Mouse (Mus musculus): ENCODE measurements at regions not wholly inside any gene's neighbourhood (a gene's known extent, or its start where the extent isn't known, plus 50 kb on each side); places are given as distances from the start of the nearest gene placed in this dataset.

DNA sequence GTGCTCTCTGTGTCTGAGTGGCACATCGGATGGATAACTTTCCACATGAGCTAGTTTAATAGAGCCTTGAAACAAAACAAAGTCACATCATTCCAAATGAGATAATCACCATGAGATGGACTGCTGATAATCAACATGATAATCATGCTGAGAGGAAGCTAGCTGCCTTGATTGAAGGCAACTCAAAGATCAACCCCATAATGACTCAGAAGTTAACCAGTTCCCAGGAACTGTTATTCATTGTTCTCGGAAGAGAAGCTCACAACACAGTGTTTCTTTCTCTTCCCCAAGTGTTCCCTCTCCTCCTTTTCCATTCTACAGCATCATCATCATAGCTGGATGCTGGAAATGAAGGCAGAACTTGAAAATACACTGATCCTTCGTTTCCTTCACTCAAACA, 674.9 kb upstream of the Adgra3 start:
- Histone ChIP-seq H3K9me3 (no peaks in the 10 kb centered on the region), H3K9ac (no peak overlapping the region), H3K27me3 (no peaks in the 10 kb centered on the region), H3K36me3 (no peaks in the 10 kb centered on the region), H3K4me3 (no peak overlapping the region), H3K4me2 (no peak overlapping the region), H3K4me1 (replicated peaks) (no peaks in the 10 kb centered on the region), H3K27ac (replicated peaks) (no peak overlapping the region)
- ATAC-seq (ENCODE audit: low read depth): no peak
- WGBS: 74% methylated on average over 3 of the region's 3 CpGs

DNA sequence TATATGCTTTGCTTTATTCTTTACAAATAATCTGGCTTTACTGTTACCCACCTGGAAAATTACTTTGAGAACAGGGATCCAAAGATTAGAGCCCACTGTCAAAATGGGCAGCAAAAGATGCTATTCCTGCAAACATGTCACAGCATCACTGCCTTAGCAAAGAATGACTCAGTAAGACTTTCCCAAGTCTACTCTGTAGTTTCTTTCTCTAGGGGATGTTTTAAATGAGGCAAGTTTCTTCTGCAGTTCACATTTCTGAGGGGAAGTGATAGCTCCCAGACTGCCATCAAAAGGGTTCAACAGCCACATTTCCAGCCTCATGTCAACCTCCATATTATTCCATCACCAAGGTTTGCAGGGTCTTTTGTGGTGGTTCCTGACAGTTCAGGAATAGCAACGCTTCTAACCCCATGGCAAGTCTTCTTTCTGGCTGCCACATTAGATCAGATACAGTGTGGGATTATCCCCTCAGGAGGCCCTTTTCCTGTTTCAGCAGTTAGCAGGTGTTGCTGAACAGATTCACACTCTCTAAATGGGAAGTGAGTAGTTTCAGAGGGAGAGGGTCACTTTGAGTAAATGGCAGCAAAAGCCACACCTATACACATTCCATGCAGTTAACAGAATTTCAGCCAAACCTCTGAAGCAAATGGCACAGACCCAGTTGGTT, 669.7 kb upstream of the Adgra3 start:
- no peak for ATAC-seq (ENCODE audit: low read depth)
- H3K27me3 ChIP-seq: no peaks in the 10 kb centered on the region
- H3K9me3 ChIP-seq: no peaks in the 10 kb centered on the region
- H3K4me1 ChIP-seq (replicated peaks): no peaks in the 10 kb centered on the region
- H3K9ac ChIP-seq: no peak overlapping the region
- H3K4me3 ChIP-seq: no peak overlapping the region
- H3K4me2 ChIP-seq: no peak overlapping the region
- H3K27ac ChIP-seq (replicated peaks): no peak overlapping the region
- 48% methylated on average over 1 of the region's 1 CpGs for WGBS
- no peaks in the 10 kb centered on the region for H3K36me3 ChIP-seq

DNA sequence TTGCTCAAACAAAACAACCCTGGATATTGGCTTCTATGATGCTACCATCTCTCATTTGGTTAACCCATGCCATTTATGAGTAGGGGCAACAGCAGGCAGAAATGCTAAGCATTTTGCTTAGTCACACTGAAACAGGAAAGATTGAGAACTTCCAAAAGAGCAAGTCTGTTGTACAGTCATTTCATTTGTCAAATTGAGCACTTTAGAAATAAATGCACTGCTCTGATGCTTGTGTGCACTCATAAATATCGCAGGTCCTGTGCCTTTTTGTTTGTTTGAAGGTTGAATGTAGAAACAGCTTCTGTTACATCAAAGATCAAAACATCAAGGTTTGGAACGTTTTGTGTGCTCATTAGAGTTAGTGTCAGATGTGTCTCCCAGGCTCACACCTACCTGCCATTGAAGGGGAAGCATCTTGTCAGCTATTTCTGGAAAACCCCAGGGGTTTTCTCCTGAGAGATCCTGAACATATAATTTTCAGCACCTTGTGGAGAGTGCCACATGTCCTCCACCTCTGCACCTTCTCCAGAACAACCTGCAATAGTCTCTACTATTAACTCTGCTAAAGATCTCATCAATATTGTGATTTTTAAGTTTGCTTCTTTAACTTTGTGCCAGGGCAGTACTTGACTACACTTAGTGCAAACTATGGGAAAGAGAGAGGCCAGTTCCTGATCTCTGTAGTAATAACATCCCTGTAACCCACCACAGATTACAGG, 648.3 kb upstream of the Adgra3 start:
- ATAC-seq (ENCODE audit: low read depth): no peak
- H3K4me3 ChIP-seq: no peak overlapping the region
- H3K27me3 ChIP-seq: no peaks in the 10 kb centered on the region
- H3K9me3 ChIP-seq: no peaks in the 10 kb centered on the region
- no peak overlapping the region for H3K9ac ChIP-seq
- H3K4me2 ChIP-seq: no peak overlapping the region
- no peaks in the 10 kb centered on the region for H3K4me1 ChIP-seq (replicated peaks)
- no peak overlapping the region for H3K27ac ChIP-seq (replicated peaks)
- H3K36me3 ChIP-seq: no peaks in the 10 kb centered on the region
- WGBS: 66% methylated on average over 2 of the region's 2 CpGs

DNA sequence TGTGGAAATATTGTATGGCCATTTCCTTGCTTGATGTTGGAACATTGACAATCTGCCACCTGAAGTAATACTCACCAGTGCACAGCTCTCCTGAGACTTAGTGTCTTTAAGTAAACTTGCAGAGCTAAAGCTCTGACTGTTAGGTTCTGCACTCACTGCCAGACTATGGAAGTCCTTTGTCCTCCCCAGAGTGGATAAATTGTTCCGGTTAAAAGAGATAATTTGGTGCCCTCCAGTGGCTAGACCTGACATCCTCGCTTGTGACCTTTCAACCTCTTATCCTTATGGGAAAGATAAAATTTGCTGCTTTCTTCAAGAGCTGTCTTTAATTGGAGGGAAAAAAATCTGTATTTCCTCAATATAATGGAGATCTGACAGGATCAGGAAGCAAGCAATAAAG, 639.3 kb upstream of the Adgra3 start:
- Histone ChIP-seq H3K27me3 (no peaks in the 10 kb centered on the region), H3K4me2 (no peak overlapping the region), H3K27ac (replicated peaks) (no peak overlapping the region), H3K9ac (no peak overlapping the region), H3K4me3 (no peak overlapping the region), H3K4me1 (replicated peaks) (peaks cover 12% of the 10 kb centered on the region; the same call in 1 of the 2 replicates), H3K9me3 (no peaks in the 10 kb centered on the region), H3K36me3 (no peaks in the 10 kb centered on the region)
- 7% methylated on average over 2 of the region's 2 CpGs for WGBS
- ATAC-seq (ENCODE audit: low read depth): peak; percentile 81

DNA sequence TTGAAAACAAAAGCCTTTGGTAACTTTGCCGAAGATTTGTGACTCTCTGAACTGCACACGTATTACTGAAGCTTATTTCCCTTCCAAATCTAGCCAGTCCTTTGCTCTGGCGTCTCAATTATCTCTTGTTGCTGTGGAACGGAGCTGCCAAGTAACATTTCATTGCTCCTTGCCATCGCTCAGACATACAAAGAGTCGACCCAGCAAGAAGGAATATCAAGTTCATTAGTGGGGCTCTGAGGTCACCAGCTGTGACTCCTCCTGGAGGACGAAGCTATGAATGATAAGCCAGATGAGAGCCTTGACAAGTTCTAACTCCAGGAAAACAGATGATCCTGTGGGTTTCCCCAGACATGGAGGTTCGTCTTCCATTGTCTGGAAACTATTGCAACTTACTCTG, 638.8 kb upstream of the Adgra3 start:
- WGBS: 19% methylated on average over 8 of the region's 8 CpGs
- Histone ChIP-seq H3K9ac (no peak overlapping the region), H3K27me3 (no peaks in the 10 kb centered on the region), H3K36me3 (no peaks in the 10 kb centered on the region), H3K4me1 (replicated peaks) (peaks cover 12% of the 10 kb centered on the region; the same call in 1 of the 2 replicates), H3K9me3 (no peaks in the 10 kb centered on the region), H3K4me2 (peak overlapping the region; percentile 13; the same call in 1 of the 2 replicates), H3K27ac (replicated peaks) (no peak overlapping the region), H3K4me3 (no peak overlapping the region)
- peak; percentile 65 for ATAC-seq (ENCODE audit: low read depth)

DNA sequence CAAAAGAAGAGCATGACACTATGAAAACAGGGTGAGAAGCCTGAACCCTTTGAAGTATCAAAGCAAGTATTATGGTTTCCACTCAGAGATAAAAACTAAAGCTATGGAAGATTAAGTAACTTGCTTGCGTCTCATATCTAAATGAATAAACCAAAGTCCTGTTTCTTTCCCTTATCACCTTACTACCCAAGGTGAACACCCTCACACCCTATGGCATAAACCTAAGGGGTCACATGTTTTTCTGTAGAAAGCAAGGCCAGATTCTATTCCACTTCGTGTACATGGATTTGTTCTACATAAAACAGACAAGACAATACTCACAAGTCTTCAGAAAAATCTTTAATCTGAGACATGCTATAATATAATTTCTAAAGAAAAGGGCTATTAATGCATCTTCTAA, 629.6 kb upstream of the Adgra3 start:
- Histone ChIP-seq H3K4me1 (replicated peaks) (no peaks in the 10 kb centered on the region), H3K27ac (replicated peaks) (no peak overlapping the region), H3K9ac (no peak overlapping the region), H3K36me3 (no peaks in the 10 kb centered on the region), H3K27me3 (no peaks in the 10 kb centered on the region), H3K9me3 (no peaks in the 10 kb centered on the region), H3K4me3 (no peak overlapping the region), H3K4me2 (no peak overlapping the region)
- WGBS: 78% methylated on average over 2 of the region's 2 CpGs
- ATAC-seq (ENCODE audit: low read depth): no peak

DNA sequence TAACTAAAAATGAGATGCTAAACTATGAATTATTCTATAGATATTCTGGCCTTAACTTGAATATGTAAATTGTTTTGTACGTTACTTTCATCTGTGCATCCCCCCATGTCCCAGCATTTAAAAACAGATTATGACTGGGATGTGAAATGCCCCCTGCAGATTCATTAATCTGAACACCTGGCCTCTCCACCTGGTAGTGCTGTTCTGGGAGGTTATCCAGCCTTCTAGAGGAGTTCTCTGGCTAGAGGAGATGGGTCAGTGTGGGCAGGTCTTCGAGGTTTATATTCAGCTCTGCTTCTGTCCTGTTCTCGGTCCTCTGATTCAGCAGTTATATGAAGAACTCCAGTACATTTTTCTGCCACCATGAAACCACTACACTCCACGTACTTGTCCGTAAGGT, 625.2 kb upstream of the Adgra3 start:
- 87% methylated on average over 5 of the region's 5 CpGs for WGBS

DNA sequence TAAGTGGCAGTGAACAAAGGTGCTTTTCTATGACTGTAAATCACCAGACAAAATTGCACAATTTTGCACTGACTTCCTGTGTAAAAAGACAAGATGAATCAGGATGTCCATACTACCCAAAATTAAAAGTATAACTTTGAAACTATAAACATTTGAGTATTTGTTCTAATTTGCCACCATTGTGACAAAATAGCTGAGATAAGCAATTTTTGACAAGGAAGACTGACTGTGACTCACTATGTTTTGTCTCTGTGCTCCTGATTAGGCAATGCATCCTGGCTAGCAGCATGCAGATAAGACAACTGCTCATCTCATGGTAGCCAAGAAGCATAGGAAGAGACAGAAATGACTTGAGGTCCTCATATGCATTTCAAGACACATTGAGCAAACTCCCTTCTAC, 577.7 kb upstream of the Adgra3 start:
- Histone ChIP-seq H3K4me2 (no peak overlapping the region), H3K9ac (no peak overlapping the region), H3K4me3 (no peak overlapping the region), H3K36me3 (no peaks in the 10 kb centered on the region), H3K4me1 (replicated peaks) (no peaks in the 10 kb centered on the region), H3K9me3 (no peaks in the 10 kb centered on the region), H3K27me3 (no peaks in the 10 kb centered on the region), H3K27ac (replicated peaks) (no peak overlapping the region)
- no peak for ATAC-seq (ENCODE audit: low read depth)

More for the DNA sequence above, 625.2 kb upstream of the Adgra3 start:
- H3K27ac ChIP-seq (replicated peaks): no peak overlapping the region
- no peaks in the 10 kb centered on the region for H3K9me3 ChIP-seq
- no peaks in the 10 kb centered on the region for H3K36me3 ChIP-seq
- H3K9ac ChIP-seq: no peak overlapping the region
- H3K4me2 ChIP-seq: no peak overlapping the region
- no peaks in the 10 kb centered on the region for H3K4me1 ChIP-seq (replicated peaks)
- no peak overlapping the region for H3K4me3 ChIP-seq
- no peaks in the 10 kb centered on the region for H3K27me3 ChIP-seq
- ATAC-seq (ENCODE audit: low read depth): no peak

DNA sequence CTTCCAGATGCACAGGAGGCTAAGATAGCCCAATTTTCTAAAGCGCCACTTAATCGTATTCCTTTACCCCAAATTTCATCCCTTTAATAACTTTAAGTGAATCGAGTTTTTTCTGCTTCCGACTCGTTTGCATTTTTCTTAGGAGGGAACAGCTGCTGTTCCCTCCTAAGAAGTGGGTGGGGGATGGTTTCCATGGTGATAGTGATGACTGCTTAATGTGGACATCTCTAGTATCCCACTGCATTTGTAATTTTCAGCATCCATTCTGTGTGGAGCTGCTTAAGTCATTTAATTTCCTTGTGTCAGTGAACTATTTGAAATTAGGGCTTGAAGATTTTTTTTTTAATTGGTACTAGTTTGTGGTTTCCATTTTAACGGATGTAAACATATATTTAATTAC, 567.8 kb upstream of the Adgra3 start:
- H3K27ac ChIP-seq (replicated peaks): no peak overlapping the region
- H3K4me3 ChIP-seq: no peak overlapping the region
- no peak overlapping the region for H3K9ac ChIP-seq
- no peaks in the 10 kb centered on the region for H3K36me3 ChIP-seq
- WGBS: 72% methylated on average over 6 of the region's 6 CpGs
- ATAC-seq (ENCODE audit: low read depth): no peak
- no peak overlapping the region for H3K4me2 ChIP-seq
- H3K4me1 ChIP-seq (replicated peaks): no peaks in the 10 kb centered on the region
- H3K9me3 ChIP-seq: no peaks in the 10 kb centered on the region
- H3K27me3 ChIP-seq: no peaks in the 10 kb centered on the region

DNA sequence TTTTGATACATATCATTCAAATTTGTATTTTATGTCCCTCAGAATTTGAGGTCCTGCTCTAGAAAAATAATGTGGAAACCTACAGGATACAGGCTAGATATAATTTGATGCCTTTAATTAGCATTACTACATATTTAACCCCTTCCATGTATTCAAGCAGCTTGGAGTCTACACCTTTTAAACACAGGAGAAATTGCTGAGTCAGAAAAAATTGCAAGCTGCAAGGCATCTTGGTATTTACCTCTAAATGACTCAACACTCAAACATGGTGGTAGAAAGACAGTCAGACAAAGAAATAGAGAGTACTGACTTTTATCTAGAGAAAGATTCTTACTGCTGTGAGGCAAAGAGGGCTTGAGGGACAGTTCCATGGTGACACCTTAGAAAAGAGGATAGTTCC, 565.4 kb upstream of the Adgra3 start:
- no peaks in the 10 kb centered on the region for H3K9me3 ChIP-seq
- H3K4me1 ChIP-seq (replicated peaks): no peaks in the 10 kb centered on the region
- H3K4me2 ChIP-seq: no peak overlapping the region
- H3K27ac ChIP-seq (replicated peaks): no peak overlapping the region
- no peaks in the 10 kb centered on the region for H3K27me3 ChIP-seq
- ATAC-seq (ENCODE audit: low read depth): no peak
- no peaks in the 10 kb centered on the region for H3K36me3 ChIP-seq
- no peak overlapping the region for H3K4me3 ChIP-seq
- no peak overlapping the region for H3K9ac ChIP-seq

All from neural tube, embryonic 13.5 days (tissue).